Mouse (Mus musculus): ENCODE data around the gene Slc35e3. TPM values are rescaled to one million over a fixed set of nuclear protein-coding genes. Genes with fewer than 3 reads are reported as not detected.
"Not testable (repeated sequence)": the region's sequence is repeated elsewhere in the genome, so short reads cannot be mapped to it uniquely, and the experiment has no call there.

The Slc35e3 gene
- polyA plus RNA-seq, 1 experiment from 2014 or later, result 34.4 TPM

DNA sequence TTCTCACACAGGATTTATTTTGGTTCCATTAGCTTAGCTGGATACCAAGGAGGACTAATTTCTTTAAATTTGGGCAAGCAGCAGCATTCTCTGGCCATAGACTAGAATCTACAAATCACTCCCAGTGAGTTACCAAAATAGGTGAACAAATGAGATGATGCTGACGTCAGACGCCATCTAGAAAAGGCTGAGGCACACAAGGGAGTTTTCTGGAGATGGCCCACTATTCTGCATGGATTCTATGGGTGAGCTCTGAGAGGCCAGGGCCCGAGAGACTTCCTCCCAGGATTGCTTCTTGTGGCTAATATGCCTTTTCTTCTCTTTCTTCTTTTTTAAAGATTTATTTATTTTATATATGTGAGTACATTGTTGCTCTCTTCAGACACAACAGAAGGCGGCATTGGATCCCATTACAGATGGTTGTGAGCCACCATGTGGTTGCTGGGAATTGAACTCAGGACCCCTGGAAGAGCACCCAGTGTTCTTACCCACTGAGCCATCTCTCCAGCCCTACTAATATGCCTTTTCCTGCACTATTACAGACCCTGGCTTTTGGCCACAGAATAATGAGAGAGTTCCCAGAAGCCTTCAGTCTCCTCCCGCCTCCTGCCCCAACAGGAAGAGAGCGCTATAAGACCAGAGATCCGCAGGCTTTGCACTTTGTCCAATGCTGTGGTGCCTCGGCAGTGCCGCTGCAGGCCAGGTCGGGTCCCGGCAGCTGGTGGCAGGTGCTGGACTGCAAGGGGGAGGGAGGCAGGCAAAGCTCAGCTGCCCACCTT is 19.1 kb upstream of the Slc35e3 start:
- H3K9ac ChIP-seq, result no peak overlapping the region
- no peak for ATAC-seq (replicated peaks)
- H3K4me1 ChIP-seq, result no peaks in the 10 kb centered on the region
- 93% methylated on average over 11 of the region's 11 CpGs for WGBS
- no peak overlapping the region for H3K4me2 ChIP-seq
- no peak overlapping the region for H3K27ac ChIP-seq
- peaks cover 28% of the 10 kb centered on the region; the same call in 1 of the 2 replicates for H3K36me3 ChIP-seq (replicated peaks)
- no peaks in the 10 kb centered on the region for H3K27me3 ChIP-seq (replicated peaks)
- no peaks in the 10 kb centered on the region for H3K9me3 ChIP-seq
- H3K4me3 ChIP-seq, result no peak overlapping the region

DNA sequence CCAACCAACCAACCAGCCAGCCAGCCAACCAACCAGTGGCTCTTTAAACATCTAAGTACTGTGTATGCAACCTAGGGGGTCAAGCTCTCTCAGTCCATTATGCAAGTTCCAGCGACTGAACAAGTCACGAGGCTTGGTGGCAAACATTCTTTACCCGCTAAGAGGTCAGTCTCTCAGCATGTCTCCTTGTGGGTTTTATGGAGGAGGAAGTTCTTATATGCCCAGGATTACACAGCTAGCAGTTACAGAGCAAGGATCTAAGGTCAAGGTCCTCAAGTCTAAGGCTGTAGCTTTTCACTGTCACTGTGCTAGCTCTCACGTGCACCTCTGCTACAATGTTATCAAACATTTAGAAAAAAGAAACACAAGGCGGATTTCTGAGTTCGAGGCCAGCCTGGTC is 18.4 kb upstream of the Slc35e3 start:
- H3K9me3 ChIP-seq, result no peaks in the 10 kb centered on the region
- H3K4me1 ChIP-seq, result no peaks in the 10 kb centered on the region
- no peaks in the 10 kb centered on the region for H3K27me3 ChIP-seq (replicated peaks)
- no peak overlapping the region for H3K4me3 ChIP-seq
- ATAC-seq (replicated peaks), result no peak
- H3K4me2 ChIP-seq, result no peak overlapping the region
- no peak overlapping the region for H3K27ac ChIP-seq
- H3K9ac ChIP-seq, result no peak overlapping the region
- WGBS, result 86% methylated on average over 6 of the region's 6 CpGs
- H3K36me3 ChIP-seq (replicated peaks), result peaks cover 31% of the 10 kb centered on the region; the same call in 1 of the 2 replicates

DNA sequence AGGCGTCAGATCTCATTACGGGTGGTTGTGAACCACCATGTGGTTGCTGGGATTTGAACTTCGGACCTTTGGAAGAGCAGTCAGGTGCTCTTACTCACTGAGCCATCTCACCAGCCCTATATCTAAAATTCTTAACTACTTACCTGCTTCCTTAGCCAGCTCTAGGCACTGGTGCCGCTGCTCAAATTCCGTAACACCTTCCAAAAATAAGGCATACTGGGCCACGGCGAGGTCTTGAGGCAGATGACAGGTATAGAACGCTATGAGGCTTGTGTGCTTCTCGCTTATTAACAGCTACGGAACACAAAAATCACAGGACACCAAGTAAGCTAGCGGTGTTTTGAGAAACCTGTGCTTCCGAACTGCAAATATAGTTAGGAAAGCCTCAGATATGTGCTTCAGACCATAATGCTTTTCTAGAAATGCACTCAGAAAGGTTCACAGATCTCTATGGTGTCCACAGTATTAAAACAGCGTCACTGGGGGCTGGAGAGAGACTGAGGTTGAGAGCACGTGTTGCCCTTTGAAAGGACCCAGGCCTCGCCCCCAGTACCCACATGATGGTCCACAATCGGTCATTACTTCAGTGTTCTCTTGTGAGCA is 17.5 kb upstream of the Slc35e3 start:
- Histone ChIP-seq H3K27me3 (replicated peaks) (no peaks in the 10 kb centered on the region), H3K4me3 (no peak overlapping the region), H3K36me3 (replicated peaks) (peaks cover 35% of the 10 kb centered on the region; the same call in 1 of the 2 replicates), H3K9me3 (no peaks in the 10 kb centered on the region), H3K4me2 (no peak overlapping the region), H3K27ac (no peak overlapping the region), H3K4me1 (no peaks in the 10 kb centered on the region), H3K9ac (no peak overlapping the region)
- 95% methylated on average over 16 of the region's 16 CpGs for WGBS
- ATAC-seq (replicated peaks), result no peak

DNA sequence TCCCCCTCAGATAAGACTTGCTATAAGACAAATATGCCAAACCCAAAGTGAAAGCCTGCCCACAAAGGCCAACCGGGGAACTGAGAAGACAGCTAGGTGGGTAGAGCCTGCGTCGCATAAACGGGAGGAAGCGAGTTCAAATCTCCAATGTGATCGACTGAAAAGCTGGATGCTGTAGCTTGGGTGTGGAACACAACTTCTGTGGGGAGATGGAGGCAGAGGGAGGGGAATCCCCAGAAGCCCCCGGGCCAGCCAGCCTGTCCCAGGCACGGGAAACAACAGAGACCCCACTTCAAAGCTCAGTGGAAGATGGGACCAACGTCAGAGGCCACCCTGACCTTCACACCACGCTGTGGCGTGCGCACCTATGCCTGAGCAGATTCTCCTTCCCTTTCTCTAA is 16.8 kb upstream of the Slc35e3 start:
- WGBS, result 95% methylated on average over 12 of the region's 12 CpGs
- Histone ChIP-seq H3K27ac (no peak overlapping the region), H3K27me3 (replicated peaks) (no peaks in the 10 kb centered on the region), H3K9ac (no peak overlapping the region), H3K4me2 (no peak overlapping the region), H3K36me3 (replicated peaks) (peaks cover 40% of the 10 kb centered on the region; the same call in 1 of the 2 replicates), H3K9me3 (no peaks in the 10 kb centered on the region), H3K4me3 (no peak overlapping the region), H3K4me1 (no peaks in the 10 kb centered on the region)
- no peak for ATAC-seq (replicated peaks)

DNA sequence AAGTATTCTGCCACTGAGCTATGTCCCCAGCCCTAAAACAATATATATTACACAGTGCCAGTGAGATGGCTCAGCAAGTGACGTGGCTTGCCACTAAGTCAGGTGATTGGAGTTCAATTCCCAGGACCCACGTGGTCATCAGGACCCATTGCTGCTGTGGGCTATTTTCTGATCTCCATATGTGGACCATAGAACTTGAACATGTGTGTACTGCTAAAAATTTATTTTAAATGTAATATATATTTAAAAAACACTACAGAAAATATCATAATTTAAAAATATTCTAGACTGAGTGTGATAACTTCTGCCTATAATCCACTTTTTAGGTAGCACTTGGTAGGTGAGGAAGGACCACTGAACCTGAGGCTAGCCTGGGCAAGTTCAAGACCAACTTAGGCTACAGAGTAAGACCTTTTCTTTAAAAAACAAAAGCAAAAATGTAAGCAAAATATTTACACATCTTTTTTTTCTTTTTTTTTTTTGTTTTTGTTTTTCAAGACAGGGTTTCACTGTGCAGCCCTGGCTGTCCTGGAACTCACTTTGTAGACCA is 16.2 kb upstream of the Slc35e3 start:
- Histone ChIP-seq H3K4me1 (no peaks in the 10 kb centered on the region), H3K4me2 (no peak overlapping the region), H3K36me3 (replicated peaks) (peaks cover 40% of the 10 kb centered on the region; the same call in 1 of the 2 replicates), H3K9ac (no peak overlapping the region), H3K4me3 (no peak overlapping the region), H3K27me3 (replicated peaks) (no peaks in the 10 kb centered on the region), H3K27ac (no peak overlapping the region), H3K9me3 (no peaks in the 10 kb centered on the region)
- no peak for ATAC-seq (replicated peaks)
- WGBS, result 88% methylated on average over 2 of the region's 2 CpGs

DNA sequence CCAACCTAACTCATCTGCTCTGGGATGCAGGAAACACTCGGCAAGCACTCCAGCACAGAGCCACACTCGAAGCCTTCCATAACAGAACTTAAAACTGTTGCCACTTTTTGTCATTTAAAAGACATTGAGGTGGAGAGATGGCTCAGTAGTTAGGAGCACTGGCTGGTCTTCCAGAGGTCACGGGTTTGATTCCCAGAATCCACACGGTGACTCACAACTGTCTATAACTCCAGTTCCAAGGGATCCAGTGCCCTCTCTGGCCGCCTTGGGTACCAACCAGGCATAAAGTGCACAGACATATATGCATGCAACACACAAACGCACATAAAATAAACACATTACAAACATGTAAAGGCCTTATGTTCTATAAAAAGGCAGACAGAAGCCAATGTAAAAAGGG is 15.4 kb upstream of the Slc35e3 start:
- no peak overlapping the region for H3K4me2 ChIP-seq
- no peaks in the 10 kb centered on the region for H3K27me3 ChIP-seq (replicated peaks)
- H3K9ac ChIP-seq, result no peak overlapping the region
- ATAC-seq (replicated peaks), result no peak
- peaks cover 42% of the 10 kb centered on the region; the same call in 1 of the 2 replicates for H3K36me3 ChIP-seq (replicated peaks)
- H3K4me3 ChIP-seq, result no peak overlapping the region
- no peaks in the 10 kb centered on the region for H3K9me3 ChIP-seq
- no peaks in the 10 kb centered on the region for H3K4me1 ChIP-seq
- WGBS, result 91% methylated on average over 6 of the region's 6 CpGs
- H3K27ac ChIP-seq, result no peak overlapping the region

DNA sequence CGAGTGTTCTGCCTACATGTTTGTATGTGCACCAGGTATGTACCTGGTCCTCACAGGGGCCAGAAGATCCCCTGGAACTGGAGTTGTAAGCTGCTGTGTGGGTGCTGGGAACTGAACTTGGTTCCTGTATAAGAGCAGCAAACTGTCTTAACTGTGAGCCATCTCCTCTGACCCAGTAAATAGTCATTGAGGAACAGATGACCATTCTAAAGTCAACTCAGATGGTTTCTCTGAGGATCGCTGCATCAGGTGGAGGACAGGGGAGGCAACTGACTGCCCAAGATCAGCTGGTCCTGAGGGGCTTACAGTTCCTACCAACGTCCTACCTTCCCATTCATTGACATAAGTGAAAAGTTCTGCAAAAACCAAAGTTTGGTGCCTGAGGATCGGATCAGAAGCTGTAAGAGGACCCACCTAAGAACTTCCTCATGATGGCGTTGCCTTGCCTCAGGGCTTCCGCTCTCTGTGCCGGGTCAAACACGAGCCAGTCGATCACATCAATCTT is 14.7 kb upstream of the Slc35e3 start:
- Histone ChIP-seq H3K4me1 (no peaks in the 10 kb centered on the region), H3K9me3 (no peaks in the 10 kb centered on the region), H3K4me3 (no peak overlapping the region), H3K4me2 (no peak overlapping the region), H3K36me3 (replicated peaks) (peaks cover 41% of the 10 kb centered on the region; the same call in 1 of the 2 replicates), H3K27ac (no peak overlapping the region), H3K27me3 (replicated peaks) (no peaks in the 10 kb centered on the region), H3K9ac (no peak overlapping the region)
- 96% methylated on average over 9 of the region's 9 CpGs for WGBS
- no peak for ATAC-seq (replicated peaks)

DNA sequence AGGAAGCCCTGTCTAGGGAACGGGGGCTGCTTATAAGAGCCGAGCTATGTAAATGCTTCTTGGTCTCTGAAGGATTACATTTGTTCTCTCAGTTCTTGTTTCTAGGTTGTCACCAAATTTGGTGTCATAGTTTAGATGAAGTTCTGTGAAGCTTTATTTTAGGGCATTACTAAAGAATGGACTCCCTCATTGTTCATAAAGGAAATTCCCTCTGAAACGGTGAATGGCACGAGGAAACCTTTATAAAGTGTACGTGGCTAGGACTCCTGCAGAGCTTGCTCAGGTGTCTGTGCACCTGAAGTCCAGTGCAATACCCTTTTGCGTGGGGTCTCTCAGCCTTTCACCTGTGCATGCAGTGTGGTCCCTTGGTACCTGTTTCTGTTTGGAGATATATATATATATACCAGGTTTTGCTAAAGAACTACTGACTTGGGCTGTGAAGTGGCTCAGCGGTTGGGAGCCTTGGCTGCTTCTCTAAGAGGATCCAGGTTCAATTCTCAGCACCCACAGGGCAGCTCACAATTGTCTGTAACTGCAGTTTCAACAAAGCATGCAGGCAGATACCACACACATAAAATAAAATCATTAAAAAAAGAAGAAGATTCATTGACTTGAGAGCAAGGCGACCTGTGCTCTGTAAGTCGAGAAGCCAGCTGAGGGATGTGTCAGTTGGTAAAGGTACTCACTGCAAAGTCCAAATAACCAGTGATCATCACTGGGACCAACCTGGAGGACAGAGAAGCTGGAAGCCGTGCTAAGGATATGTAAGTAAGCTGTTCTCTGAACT is 13.9 kb upstream of the Slc35e3 start:
- no peak for ATAC-seq (replicated peaks)
- Histone ChIP-seq H3K27me3 (replicated peaks) (no peaks in the 10 kb centered on the region), H3K9ac (no peak overlapping the region), H3K9me3 (no peaks in the 10 kb centered on the region), H3K27ac (no peak overlapping the region), H3K4me3 (no peak overlapping the region), H3K4me1 (no peaks in the 10 kb centered on the region), H3K36me3 (replicated peaks) (peaks cover 40% of the 10 kb centered on the region), H3K4me2 (no peak overlapping the region)
- 96% methylated on average over 10 of the region's 10 CpGs for WGBS

DNA sequence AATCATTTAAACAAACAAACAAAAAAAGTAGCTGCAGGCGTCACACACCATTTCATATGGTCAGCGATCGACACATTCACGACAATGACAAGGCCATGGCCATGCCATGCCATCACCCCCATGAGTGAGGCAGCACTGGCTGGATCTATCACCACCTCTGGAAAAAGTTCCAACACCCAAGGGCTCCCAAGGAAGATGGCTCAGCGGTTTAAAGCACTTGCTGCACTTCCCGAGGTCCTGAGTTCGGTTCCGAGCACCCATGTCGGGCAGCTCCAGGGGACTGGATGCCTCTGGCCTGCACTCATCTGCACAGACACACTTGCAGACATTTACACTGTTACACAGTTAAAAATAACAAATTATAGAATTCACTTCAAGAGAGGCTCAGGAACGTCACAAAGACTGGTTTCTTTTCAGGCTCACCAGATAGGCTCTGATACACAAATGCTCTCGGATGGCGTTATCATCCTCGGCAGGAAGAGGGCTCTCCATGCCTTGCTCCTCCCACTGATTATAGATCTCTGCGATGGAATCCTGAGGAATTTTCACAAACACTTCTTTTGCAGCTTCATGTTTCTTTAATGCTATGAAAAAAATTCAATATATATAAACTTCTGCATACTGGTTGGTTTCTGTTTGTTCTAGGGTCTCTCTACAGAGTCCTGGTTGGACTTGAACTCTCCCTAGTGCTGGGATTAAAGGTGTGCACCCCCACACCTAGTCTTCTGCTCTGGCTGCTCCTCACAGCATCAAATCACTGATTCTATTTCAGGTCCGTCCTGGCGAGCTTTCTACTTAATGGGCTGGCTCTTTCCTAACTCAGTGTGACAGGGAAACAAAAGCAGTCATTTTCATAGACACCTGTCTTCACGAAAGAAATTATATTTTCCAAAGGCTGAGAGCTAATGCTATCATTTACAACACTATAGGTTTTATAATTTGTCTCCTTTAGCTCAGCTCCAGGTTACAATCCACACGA is 12.9 kb upstream of the Slc35e3 start:
- no peaks in the 10 kb centered on the region for H3K4me1 ChIP-seq
- WGBS, result 91% methylated on average over 18 of the region's 18 CpGs
- H3K27me3 ChIP-seq (replicated peaks), result no peaks in the 10 kb centered on the region
- ATAC-seq (replicated peaks), result no peak
- H3K27ac ChIP-seq, result no peak overlapping the region
- peaks cover 40% of the 10 kb centered on the region for H3K36me3 ChIP-seq (replicated peaks)
- no peak overlapping the region for H3K4me2 ChIP-seq
- H3K9ac ChIP-seq, result no peak overlapping the region; the same call in 1 of the 2 replicates
- no peak overlapping the region for H3K4me3 ChIP-seq
- no peaks in the 10 kb centered on the region for H3K9me3 ChIP-seq

DNA sequence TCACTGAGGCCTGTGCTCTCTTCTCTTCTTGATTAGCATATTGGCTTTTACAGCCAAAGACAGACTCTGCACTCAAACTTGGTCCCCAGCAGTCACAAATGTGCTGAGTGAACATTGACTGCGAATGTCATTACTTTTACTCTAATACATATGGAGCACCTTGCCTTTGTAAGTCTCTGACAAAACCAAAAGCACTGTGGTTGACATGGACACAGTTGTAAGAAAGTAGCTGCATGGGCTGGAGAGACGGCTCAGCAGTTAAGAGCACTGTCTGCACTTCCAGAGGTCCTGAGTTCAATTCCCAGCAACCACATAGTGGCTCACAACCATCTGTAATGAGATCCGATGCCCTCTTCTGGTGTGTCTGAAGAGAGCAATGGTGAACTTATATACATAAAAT is 12.2 kb upstream of the Slc35e3 start:
- not testable (repeated sequence) for H3K4me1 ChIP-seq; ATAC-seq (replicated peaks); H3K9me3 ChIP-seq; H3K27ac ChIP-seq; H3K4me2 ChIP-seq; H3K9ac ChIP-seq; H3K4me3 ChIP-seq; H3K27me3 ChIP-seq (replicated peaks)
- peaks cover 35% of the 10 kb centered on the region for H3K36me3 ChIP-seq (replicated peaks)
- 93% methylated on average over 3 of the region's 3 CpGs for WGBS

DNA sequence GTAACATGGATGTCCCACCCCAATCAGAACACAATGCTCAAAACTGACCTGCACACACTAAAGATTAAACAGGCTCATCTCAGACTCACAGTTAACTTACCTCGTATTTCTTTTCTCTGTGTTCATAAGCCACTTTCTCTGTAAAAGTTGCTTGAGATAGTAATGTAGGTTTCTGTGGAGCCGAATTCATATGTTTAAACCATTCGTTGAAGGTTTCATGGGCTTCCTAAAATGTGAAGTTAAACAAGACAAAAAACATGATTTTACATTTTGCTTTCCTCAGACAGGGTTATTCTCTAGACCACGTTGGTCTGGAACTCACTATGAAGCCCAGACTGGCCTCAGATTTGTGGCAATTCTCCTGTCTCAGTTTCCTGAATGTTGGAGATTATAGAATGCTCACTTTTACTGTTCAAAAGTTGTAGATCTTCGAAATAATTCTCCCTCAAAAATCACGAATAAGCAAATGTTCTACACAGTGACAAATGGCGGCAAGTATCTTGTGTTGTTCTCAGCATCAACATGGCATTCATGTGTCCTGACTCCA is 11.7 kb upstream of the Slc35e3 start:
- ATAC-seq (replicated peaks), result no peak

More for the DNA sequence above, 11.7 kb upstream of the Slc35e3 start:
- H3K27me3 ChIP-seq (replicated peaks), result no peaks in the 10 kb centered on the region
- H3K4me3 ChIP-seq, result no peak overlapping the region
- no peak overlapping the region for H3K27ac ChIP-seq
- no peaks in the 10 kb centered on the region for H3K9me3 ChIP-seq
- H3K9ac ChIP-seq, result no peak overlapping the region
- no peaks in the 10 kb centered on the region for H3K4me1 ChIP-seq
- 94% methylated on average over 7 of the region's 7 CpGs for WGBS
- H3K4me2 ChIP-seq, result no peak overlapping the region
- H3K36me3 ChIP-seq (replicated peaks), result peaks cover 32% of the 10 kb centered on the region

Data from midbrain, embryonic 15.5 days (tissue).